Mouse (Mus musculus) right cerebral cortex, postnatal 36 days (tissue): ENCODE measurements at regions not wholly inside any gene's neighbourhood (a gene's known extent, or its start where the extent isn't known, plus 50 kb on each side); places are given as distances from the start of the nearest gene placed in this dataset.
"Not testable (repeated sequence)": the region's sequence is repeated elsewhere in the genome, so short reads cannot be mapped to it uniquely, and the experiment has no call there.

Experiments
- DNase-seq, 2 experiments: peaks; one replicate each; pipeline ENCODE4 v3.0.0; 2022; ENCODE audit warnings: low spot score in 2 of 2, mixed read lengths in 1 of 2

- no peak for DNase-seq
Measured at GRCm38 (mm10) chr7:73688451-73688850, 51.7 kb upstream of the Fam174b start.

GRCm38 (mm10) chr7:73686245-73686644, 53.9 kb upstream of the Fam174b start:
- DNase-seq = not testable (repeated sequence)

- no peak for DNase-seq
Measured at GRCm38 (mm10) chr7:73682756-73683155, 57.3 kb upstream of the Fam174b start.

- DNase-seq = no peak
Measured at GRCm38 (mm10) chr7:73670598-73670997, 69.5 kb upstream of the Fam174b start.

GRCm38 (mm10) chr7:73668791-73669190, 71.3 kb upstream of the Fam174b start:
- DNase-seq = no peak

- no peak for DNase-seq
Measured at GRCm38 (mm10) chr7:73666921-73667675, 73.0 kb upstream of the Fam174b start.

GRCm38 (mm10) chr7:73664962-73665361, 75.1 kb upstream of the Fam174b start:
- DNase-seq = no peak

- no peak for DNase-seq
Measured at GRCm38 (mm10) chr7:73662536-73662935, 77.6 kb upstream of the Fam174b start.

GRCm38 (mm10) chr7:73661901-73662300, 78.2 kb upstream of the Fam174b start:
- no peak for DNase-seq

GRCm38 (mm10) chr7:73659551-73659950, 80.6 kb upstream of the Fam174b start:
- DNase-seq = no peak

- DNase-seq = no peak
Measured at GRCm38 (mm10) chr7:73657283-73657682, 82.8 kb upstream of the Fam174b start.

- not testable (repeated sequence) for DNase-seq
Measured at GRCm38 (mm10) chr7:73656424-73656795, 83.7 kb upstream of the Fam174b start.

- no peak for DNase-seq
Measured at GRCm38 (mm10) chr7:73655787-73656423, 84.2 kb upstream of the Fam174b start.

- DNase-seq = no peak
Measured at GRCm38 (mm10) chr7:73654193-73654871, 85.8 kb upstream of the Fam174b start.

- DNase-seq = no peak
Measured at GRCm38 (mm10) chr7:73650909-73651308, 89.2 kb upstream of the Fam174b start.

- DNase-seq = peak; percentile 64 to 66
Measured at GRCm38 (mm10) chr7:73648010-73648409, 92.1 kb upstream of the Fam174b start.

- DNase-seq = peak in 1 of 2 experiments; percentile 36
Measured at GRCm38 (mm10) chr7:73647140-73647539, 93.0 kb upstream of the Fam174b start.

- DNase-seq = no peak
Measured at GRCm38 (mm10) chr7:73646711-73647110, 93.4 kb upstream of the Fam174b start.

GRCm38 (mm10) chr7:73644362-73644904, 95.7 kb upstream of the Fam174b start:
- no peak for DNase-seq

GRCm38 (mm10) chr7:73643993-73644335, 96.1 kb upstream of the Fam174b start:
- DNase-seq = no peak

- DNase-seq = no peak
Measured at GRCm38 (mm10) chr7:73643306-73643992, 96.7 kb upstream of the Fam174b start.

GRCm38 (mm10) chr7:73640194-73640593, 98.6 kb upstream of the Chd2 start:
- no peak for DNase-seq
